Mouse (Mus musculus) ES-E14 (cell line): Measurements from ENCODE around the gene Ppp1r9a. TPM values are rescaled to one million over a fixed set of nuclear protein-coding genes. Genes with fewer than 3 reads are reported as not detected.

Experiments
- DNase-seq: peaks from one replicate; pipeline ENCODE4 v3.0.0-alpha.2; 2013; ENCODE audit warnings: low read depth, low spot score
- H3K27ac ChIP-seq: 2 replicates; pipeline ENCODE4 v1.5.1; 2012; ENCODE audit warnings: low read depth, mild to moderate bottlenecking, low read length, moderate library complexity, mixed read lengths; ENCODE audit not compliant: poor library complexity, insufficient read depth, severe bottlenecking
- H3K36me3 ChIP-seq: 2 replicates; pipeline ENCODE4 v1.6.1; 2012; ENCODE audit warnings: mild to moderate bottlenecking, low read length, moderate library complexity, mixed read lengths; ENCODE audit not compliant: control insufficient read depth, poor library complexity, insufficient read depth, severe bottlenecking
- H3K4me1 ChIP-seq, 2 experiments: fragments of 150-350 bp in 1 of 2; sonication (generic) in 1 of 2; 2 replicates each; pipeline ENCODE4 v1.6.1; 2012; ENCODE audit warnings: low read length in 2 of 2, mild to moderate bottlenecking in 1 of 2, mixed read lengths in 1 of 2; ENCODE audit not compliant: control insufficient read depth in 2 of 2, insufficient read depth in 2 of 2, poor library complexity in 1 of 2
- H3K4me3 ChIP-seq, 2 experiments: fragments of 150-350 bp in 1 of 2; sonication (generic) in 1 of 2; 2 replicates each; pipeline ENCODE4 v1.5.1; 2012; ENCODE audit warnings: low read length in 2 of 2, low read depth in 1 of 2, mild to moderate bottlenecking in 1 of 2, mixed read lengths in 1 of 2; ENCODE audit not compliant: insufficient read depth in 1 of 2, poor library complexity in 1 of 2, severe bottlenecking in 1 of 2
- H3K9ac ChIP-seq: 2 replicates; pipeline ENCODE4 v1.6.1; 2012; ENCODE audit warnings: low read depth, mild to moderate bottlenecking, low read length, mixed read lengths; ENCODE audit not compliant: poor library complexity, insufficient read depth, severe bottlenecking
- H3K9me3 ChIP-seq: fragments of 150-350 bp; sonication (generic); 2 replicates; pipeline ENCODE4 v1.6.1; 2012; ENCODE audit warnings: low read depth, mild to moderate bottlenecking, low read length; ENCODE audit not compliant: control insufficient read depth, insufficient read depth
- CHD2 ChIP-seq: IDR thresholded peaks from 2 replicates; pipeline ENCODE4 v1.6.1; 2014; ENCODE audit warnings: mild to moderate bottlenecking, low read depth, low read length, inconsistent platforms
- HCFC1 ChIP-seq: IDR thresholded peaks from 2 replicates; pipeline ENCODE4 v1.6.1; 2012; ENCODE audit warnings: low read length, inconsistent platforms, borderline replicate concordance; ENCODE audit not compliant: insufficient read depth
- MAFK ChIP-seq: IDR thresholded peaks from 2 replicates; pipeline ENCODE4 v1.6.1; 2014; ENCODE audit warnings: mild to moderate bottlenecking, low read depth, low read length, inconsistent platforms; ENCODE audit not compliant: insufficient read depth
- ZC3H11A ChIP-seq: IDR thresholded peaks from 2 replicates; pipeline ENCODE4 v1.6.1; 2012; ENCODE audit warnings: low read depth, mild to moderate bottlenecking, inconsistent platforms, low read length, borderline replicate concordance
- ZNF384 ChIP-seq: IDR thresholded peaks from 2 replicates; pipeline ENCODE4 v1.6.1; 2012; ENCODE audit warnings: low read depth, low read length, inconsistent platforms
- in situ Hi-C, 2 experiments: fragments of 600-800 bp; cut with MboI; formaldehyde crosslinking; loops; one replicate each; pipeline ENCODE4 v1.15.1; 2025; ENCODE audit warnings: low sequenced_read_pairs in 2 of 2, inconsistent platforms in 1 of 2; ENCODE audit not compliant: unreplicated experiment in 2 of 2
- total RNA-seq: library from RNA; depleted of rRNA; stranded (reverse); fragments of 300-350 nt; gene quantifications from 2 replicates; pipeline ENCODE4 v1.2.3, GENCODE M21; 2012

Ppp1r9a gene
- total RNA-seq, 1 experiment: 22.2 TPM

- no peak overlapping the region for H3K27ac ChIP-seq
- DNase-seq: no peak
- H3K4me1 ChIP-seq: no peaks in the 10 kb centered on the region
- no peak overlapping the region for H3K4me3 ChIP-seq
- H3K36me3 ChIP-seq: no peaks in the 10 kb centered on the region
- TF ChIP-seq MAFK: no peak
- no peak for TF ChIP-seq ZNF384
- no peak for TF ChIP-seq ZC3H11A
- TF ChIP-seq HCFC1: no peak
- H3K9ac ChIP-seq: no peak overlapping the region
- H3K9me3 ChIP-seq: no peaks in the 10 kb centered on the region
- in situ Hi-C loops: no loop called here
Measured at GRCm38 (mm10) chr6:5083957-5084356, 181.2 kb downstream of the Ppp1r9a start.

DNA sequence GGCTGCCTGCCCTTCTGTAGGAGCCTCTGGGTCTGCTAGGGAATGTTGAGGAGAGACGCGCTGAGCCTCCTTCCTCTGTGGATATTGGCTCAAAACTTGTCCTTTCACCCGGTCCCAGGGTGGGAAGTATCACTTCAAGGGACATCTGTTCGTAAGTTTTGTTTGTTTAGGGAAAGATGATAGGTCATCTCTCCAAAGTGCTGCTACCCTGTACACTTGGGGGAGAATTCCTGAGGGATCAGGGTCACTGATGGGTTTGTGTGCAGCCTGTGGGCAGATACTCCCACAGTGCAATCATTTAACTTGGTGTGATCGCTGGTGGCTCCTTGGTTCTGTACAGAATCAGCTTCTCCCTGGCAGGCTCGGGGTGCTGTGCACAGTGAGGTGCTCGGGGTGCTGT lies 189.2 kb downstream of the Ppp1r9a start:
- no peak overlapping the region for H3K4me3 ChIP-seq
- H3K27ac ChIP-seq: no peak overlapping the region
- H3K4me1 ChIP-seq: peaks cover 0 to 2% of the 10 kb centered on the region in 2 experiments; a peak in 1 of 4 replicates
- no peak overlapping the region for H3K9ac ChIP-seq
- in situ Hi-C loops: no loop called here
- no peak for TF ChIP-seq HCFC1
- no peak for TF ChIP-seq ZC3H11A
- TF ChIP-seq CHD2: no peak
- TF ChIP-seq ZNF384: no peak
- no peak for TF ChIP-seq MAFK
- H3K9me3 ChIP-seq: no peaks in the 10 kb centered on the region
- H3K36me3 ChIP-seq: no peaks in the 10 kb centered on the region
- no peak for DNase-seq

DNA sequence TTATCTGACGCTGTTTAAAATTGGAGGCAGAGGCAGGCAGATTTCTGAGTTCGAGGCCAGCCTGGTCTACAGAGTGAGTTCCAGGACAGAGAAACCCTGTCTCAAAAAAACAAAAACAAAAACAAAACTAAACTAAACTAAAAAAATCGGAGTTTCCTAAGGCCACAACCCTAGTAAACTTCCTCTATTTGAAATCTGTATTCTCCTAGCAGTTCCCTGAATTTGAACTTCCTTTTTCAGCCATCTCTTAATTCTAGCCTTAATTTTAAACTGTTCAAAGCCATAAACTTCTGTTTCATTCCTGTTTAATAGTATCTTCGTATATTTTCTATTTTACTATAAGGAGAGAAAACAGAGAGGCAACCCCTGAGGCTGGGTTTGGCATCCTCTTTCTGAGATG lies 190.1 kb downstream of the Ppp1r9a start:
- Histone ChIP-seq H3K27ac (no peak overlapping the region), H3K4me3 (no peak overlapping the region), H3K9me3 (no peaks in the 10 kb centered on the region), H3K4me1 (peaks cover 0 to 2% of the 10 kb centered on the region in 2 experiments; a peak in 2 of 4 replicates), H3K36me3 (no peaks in the 10 kb centered on the region), H3K9ac (no peak overlapping the region)
- in situ Hi-C loops: no loop called here
- DNase-seq: no peak
- TF ChIP-seq MAFK (no peak), ZNF384 (no peak), CHD2 (no peak), HCFC1 (no peak), ZC3H11A (no peak)

GRCm38 (mm10) chr6:5093516-5093915 lies 190.8 kb downstream of the Ppp1r9a start:
- DNase-seq: no peak
- Histone ChIP-seq H3K9ac (no peak overlapping the region), H3K4me3 (no peak overlapping the region), H3K27ac (no peak overlapping the region), H3K4me1 (peaks cover 0 to 2% of the 10 kb centered on the region in 2 experiments; a peak in 2 of 4 replicates), H3K36me3 (no peaks in the 10 kb centered on the region), H3K9me3 (no peaks in the 10 kb centered on the region)
- in situ Hi-C loops: no loop called here
- TF ChIP-seq ZNF384: no peak
- TF ChIP-seq ZC3H11A: no peak
- TF ChIP-seq CHD2: no peak
- no peak for TF ChIP-seq HCFC1
- no peak for TF ChIP-seq MAFK

DNA sequence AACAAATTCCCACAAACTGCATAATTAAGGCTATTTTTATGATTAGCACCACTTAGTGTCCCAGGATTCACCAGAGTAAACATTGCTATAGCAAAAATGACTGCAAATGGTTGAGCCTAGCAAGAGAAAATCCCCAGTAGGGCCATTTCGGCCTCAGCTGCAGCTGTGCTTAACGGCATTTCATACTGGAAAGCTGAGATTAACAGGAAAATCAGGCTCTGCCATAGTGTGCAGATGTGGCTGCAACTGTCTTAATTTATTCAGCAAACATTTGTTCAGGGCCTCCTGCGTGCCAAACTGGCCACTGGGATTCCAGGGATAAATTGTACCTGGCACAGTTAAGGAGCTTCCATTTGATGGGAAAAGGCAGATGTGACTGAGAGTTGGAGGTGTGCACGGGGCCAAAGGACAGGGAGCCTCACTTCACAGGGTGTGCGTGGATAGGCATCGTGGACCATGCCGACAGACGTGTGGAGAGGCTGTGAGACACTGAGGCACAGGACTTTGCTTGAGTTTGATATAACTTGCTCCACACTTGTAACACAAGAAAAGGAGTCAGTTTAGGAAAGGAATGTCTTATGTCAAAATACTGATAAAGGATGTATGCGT lies 192.8 kb downstream of the Ppp1r9a start:
- Histone ChIP-seq H3K9ac (no peak overlapping the region), H3K4me3 (no peak overlapping the region), H3K4me1 (peaks cover 2 to 4% of the 10 kb centered on the region in 2 experiments; a peak in 2 of 4 replicates), H3K27ac (no peak overlapping the region), H3K9me3 (no peaks in the 10 kb centered on the region), H3K36me3 (no peaks in the 10 kb centered on the region)
- TF ChIP-seq ZNF384 (no peak), MAFK (no peak)
- DNase-seq: no peak
- in situ Hi-C loops: no loop called here
